Mouse (Mus musculus) neural tube, embryonic 11.5 days (tissue): ENCODE results near the gene Tax1bp1. TPM values are rescaled to one million over a fixed set of nuclear protein-coding genes. Genes with fewer than 3 reads are reported as not detected.

Experiments used
- ATAC-seq: fragments of 200-750 bp; cut with Nextera tagmentation; 2 replicates; pipeline ENCODE4 v1.8.0; 2017; ENCODE audit warnings: moderate number of reproducible peaks, mild to moderate bottlenecking, moderate TSS enrichment, moderate library complexity; ENCODE audit not compliant: insufficient read depth, low FRiP score, low TSS enrichment
- DNase-seq: peaks from one replicate; pipeline ENCODE4 v3.0.0-alpha.2; 2015; ENCODE audit warnings: low spot score
- H3K27ac ChIP-seq: fragments of 300-500 bp; sonication (generic); 2 replicates; pipeline ENCODE4 v1.5.1; 2014; ENCODE audit warnings: low read depth, mild to moderate bottlenecking, low read length
- H3K27me3 ChIP-seq: fragments of 300-500 bp; sonication (generic); 2 replicates; pipeline ENCODE4 v1.6.1; 2014; ENCODE audit warnings: mild to moderate bottlenecking, low read length, mixed read lengths; ENCODE audit not compliant: control insufficient read depth, insufficient read depth
- H3K36me3 ChIP-seq: fragments of 300-500 bp; sonication (generic); 2 replicates; pipeline ENCODE4 v1.6.1; 2014; ENCODE audit warnings: mild to moderate bottlenecking, low read length, moderate library complexity, mixed read lengths; ENCODE audit not compliant: control insufficient read depth, insufficient read depth
- H3K4me1 ChIP-seq: fragments of 300-500 bp; sonication (generic); 2 replicates; pipeline ENCODE4 v1.6.1; 2014; ENCODE audit warnings: low read length, mixed read lengths; ENCODE audit not compliant: control insufficient read depth, insufficient read depth
- H3K4me2 ChIP-seq: fragments of 300-500 bp; sonication (generic); 2 replicates; pipeline ENCODE4 v1.6.1; 2014; ENCODE audit warnings: low read depth, mild to moderate bottlenecking, moderate library complexity
- H3K4me3 ChIP-seq: fragments of 300-500 bp; sonication (generic); 2 replicates; pipeline ENCODE4 v1.5.1; 2014; ENCODE audit warnings: low read depth, low read length
- H3K9ac ChIP-seq: fragments of 300-500 bp; sonication (generic); 2 replicates; pipeline ENCODE4 v1.6.1; 2014; ENCODE audit warnings: mild to moderate bottlenecking, low read length
- H3K9me3 ChIP-seq: fragments of 300-500 bp; sonication (generic); 2 replicates; pipeline ENCODE4 v1.6.1; 2016; ENCODE audit warnings: low read length; ENCODE audit not compliant: control insufficient read depth
- WGBS: fragments of 180-500 bp; shearing (Covaris S2); extraction: QIAGEN DNeasy Blood & Tissue Kit; methylation state at CpG from one replicate; pipeline ENCODE4 v1.1.7; 2014; 5-methylcytosine and 5-hydroxymethylcytosine counted together
- polyA plus RNA-seq: library from polyadenylated mRNA; unstranded; fragments of >200 nt; fragmentation: Nextera tagmentation; extraction: Ambion mirVana; gene quantifications from 2 replicates; pipeline ENCODE4 v1.2.1, GENCODE M21; 2014

Gene Tax1bp1
- polyA plus RNA-seq, 1 experiment from 2014 or later, result 138 TPM

- Histone ChIP-seq H3K27ac (no peak overlapping the region), H3K36me3 (no peaks in the 10 kb centered on the region), H3K4me2 (no peak overlapping the region), H3K9me3 (no peaks in the 10 kb centered on the region), H3K9ac (no peak overlapping the region), H3K4me1 (peaks cover 13% of the 10 kb centered on the region; the same call in 1 of the 2 replicates), H3K27me3 (no peaks in the 10 kb centered on the region), H3K4me3 (no peak overlapping the region)
- WGBS, result 33% methylated on average over 6 of the region's 6 CpGs
- DNase-seq (peak; percentile 17), ATAC-seq (no peak)
Measured at GRCm38 (mm10) chr6:52797252-52797800, 83.8 kb downstream of the Tax1bp1 start.

DNA sequence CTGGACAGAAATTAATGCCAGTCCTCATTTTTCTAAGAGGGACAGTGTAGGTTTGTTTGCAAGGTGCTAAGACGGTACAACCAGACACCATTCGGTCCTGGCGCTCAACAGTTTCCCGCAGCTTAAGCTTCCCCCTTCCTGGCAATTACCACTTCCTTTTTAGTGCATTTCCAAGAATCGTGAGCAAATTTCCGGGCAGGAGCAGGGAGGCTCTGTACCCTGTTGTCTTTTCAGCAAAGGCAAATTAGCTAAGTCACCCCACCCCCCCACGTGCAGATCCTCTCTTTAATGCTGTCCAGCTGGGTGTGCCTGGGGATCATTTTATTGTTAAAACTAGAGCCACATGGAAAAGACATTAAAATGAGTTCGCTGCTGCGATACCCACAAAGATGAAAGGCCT, 88.7 kb downstream of the Tax1bp1 start:
- ATAC-seq (no peak), DNase-seq (no peak)
- Histone ChIP-seq H3K4me2 (no peak overlapping the region), H3K4me3 (no peak overlapping the region), H3K27ac (no peak overlapping the region), H3K9ac (no peak overlapping the region), H3K4me1 (no peaks in the 10 kb centered on the region), H3K36me3 (no peaks in the 10 kb centered on the region), H3K9me3 (no peaks in the 10 kb centered on the region), H3K27me3 (no peaks in the 10 kb centered on the region)
- 52% methylated on average over 9 of the region's 9 CpGs for WGBS

- Histone ChIP-seq H3K27ac (no peak overlapping the region), H3K36me3 (no peaks in the 10 kb centered on the region), H3K9ac (no peak overlapping the region), H3K9me3 (no peaks in the 10 kb centered on the region), H3K4me2 (no peak overlapping the region), H3K4me1 (no peaks in the 10 kb centered on the region), H3K4me3 (no peak overlapping the region), H3K27me3 (no peaks in the 10 kb centered on the region)
- 94% methylated on average over 3 of the region's 3 CpGs for WGBS
- DNase-seq (no peak), ATAC-seq (no peak)
Measured at GRCm38 (mm10) chr6:52805237-52805856, 91.8 kb downstream of the Tax1bp1 start.

Other genes with a start within 250 kb of the Tax1bp1 start
- 43.7 and 47.6 TPM in 2 replicates for gene Hibadh, start 73.3 kb upstream of the Tax1bp1 start, polyA plus RNA-seq